ENCODE assay signal across 17 mouse cellular contexts in genomic region chr3:21861636-21861970, GRCm38 (mm10).
"Had no signal": no experiment of that assay in that cellular context is flagged by ENCODE, and none has a peak within 500 bp of the region (broad histone marks: within the 10 kb centered on the region; RNA-seq: fewer than 3 reads in every experiment).

No protein-coding gene starts in this region.

- H3K36me3 ChIP-seq: lung, embryonic 15.5 days; midbrain, embryonic 13.5 days; midbrain, embryonic 15.5 days; neural tube, embryonic 12.5 days; stomach, embryonic 15.5 days had no signal

- H3K9me3 ChIP-seq: lung, embryonic 15.5 days; midbrain, embryonic 13.5 days; midbrain, embryonic 15.5 days; stomach, embryonic 15.5 days had no signal

- DNase-seq: lung, adult 2 months; lung, postnatal 14 days; lung, postnatal 36 days; right cerebral cortex, postnatal 14 days; thymus, adult 2 months; thymus, postnatal 25 days; thymus, postnatal 4 days had no signal

- H3K4me1 ChIP-seq: lung, embryonic 15.5 days; midbrain, embryonic 13.5 days; midbrain, embryonic 15.5 days; neural tube, embryonic 12.5 days; stomach, embryonic 15.5 days had no signal

- H3K27me3 ChIP-seq: lung, embryonic 15.5 days; megakaryocyte, embryonic 14.5 days; midbrain, embryonic 13.5 days; midbrain, embryonic 15.5 days; neural tube, embryonic 12.5 days; stomach, embryonic 15.5 days had no signal

- H3K4me3 ChIP-seq: lung, embryonic 15.5 days; megakaryocyte, embryonic 14.5 days; midbrain, embryonic 13.5 days; midbrain, embryonic 15.5 days; neural tube, embryonic 12.5 days; stomach, embryonic 15.5 days had no signal

- H3K4me2 ChIP-seq: lung, embryonic 15.5 days; midbrain, embryonic 11.5 days; midbrain, embryonic 13.5 days; midbrain, embryonic 15.5 days; neural tube, embryonic 12.5 days; stomach, embryonic 15.5 days had no signal

- H3K27ac ChIP-seq: lung, embryonic 15.5 days; macrophage; midbrain, embryonic 13.5 days; midbrain, embryonic 15.5 days; neural tube, embryonic 12.5 days; stomach, embryonic 15.5 days; stomach, postnatal 0 days had no signal

- H3K9ac ChIP-seq: lung, embryonic 15.5 days; midbrain, embryonic 13.5 days; midbrain, embryonic 15.5 days; neural tube, embryonic 12.5 days; stomach, embryonic 15.5 days had no signal

- ATAC-seq: lung, postnatal 0 days; midbrain, embryonic 13.5 days; midbrain, embryonic 15.5 days had no signal
